Mouse (Mus musculus) thymus, adult 18-20 months (tissue): Measurements from ENCODE around the gene Arhgef38.
A peak's percentile ranks its signal among the peaks of the same experiment; 100 is the strongest.

Experiments
- DNase-seq, 2 experiments: peaks; one replicate each; pipeline ENCODE4 v3.0.0; 2022; ENCODE audit warnings: mixed read lengths in 2 of 2

Gene Arhgef38

GRCm38 (mm10) chr3:133091121-133091663 lies 143.6 kb downstream of the Arhgef38 start:
- DNase-seq: peak in 1 of 2 experiments; percentile 52

GRCm38 (mm10) chr3:133090247-133091120 lies 144.3 kb downstream of the Arhgef38 start:
- DNase-seq: no peak

DNA sequence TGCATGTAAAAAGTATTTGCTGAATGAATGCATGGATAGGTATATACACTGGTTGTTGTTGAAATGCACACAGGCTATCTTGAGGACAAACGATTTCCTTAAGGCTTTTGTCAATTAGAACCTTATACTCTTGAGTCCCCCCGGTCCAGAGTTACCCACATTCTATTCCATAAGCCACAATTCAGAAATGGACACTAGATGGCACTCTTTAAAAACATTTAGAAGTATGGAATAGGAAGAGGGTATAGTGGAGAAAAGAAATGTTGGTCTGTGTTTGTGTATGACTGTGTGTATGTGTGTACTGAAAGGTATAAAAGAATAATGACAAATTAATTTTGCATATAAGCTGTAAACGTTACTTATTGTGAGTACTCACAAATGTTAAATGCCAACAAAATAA lies 148.9 kb downstream of the Arhgef38 start:
- no peak for DNase-seq

GRCm38 (mm10) chr3:133082736-133083135 lies 152.0 kb downstream of the Arhgef38 start:
- no peak for DNase-seq

DNA sequence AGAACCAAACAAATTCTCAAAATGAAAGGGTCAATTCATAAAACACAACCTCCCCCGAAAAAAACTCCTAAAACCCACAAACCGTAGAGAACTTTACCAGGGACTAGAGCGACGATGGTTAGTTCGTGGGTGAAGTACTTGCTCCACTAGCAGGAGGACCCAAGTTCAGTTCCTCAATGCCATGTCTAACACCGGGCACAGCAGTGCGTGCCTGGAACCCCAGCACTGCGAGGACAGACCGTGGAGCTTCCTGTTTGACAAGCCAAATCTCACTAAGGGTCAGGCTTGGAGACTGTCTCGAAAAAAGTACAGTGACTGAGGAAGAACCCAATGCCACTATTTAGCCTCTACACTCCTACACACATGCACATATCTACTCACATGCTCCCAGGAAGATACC lies 159.2 kb downstream of the Arhgef38 start:
- DNase-seq: no peak
